Mouse (Mus musculus): ENCODE data around the gene Dll3. TPM values are rescaled to one million over a fixed set of nuclear protein-coding genes. Genes with fewer than 3 reads are reported as not detected.

The Dll3 gene
- total RNA-seq, 2 experiments from 2014 or later, result 2.1 to 2.6 TPM

DNA sequence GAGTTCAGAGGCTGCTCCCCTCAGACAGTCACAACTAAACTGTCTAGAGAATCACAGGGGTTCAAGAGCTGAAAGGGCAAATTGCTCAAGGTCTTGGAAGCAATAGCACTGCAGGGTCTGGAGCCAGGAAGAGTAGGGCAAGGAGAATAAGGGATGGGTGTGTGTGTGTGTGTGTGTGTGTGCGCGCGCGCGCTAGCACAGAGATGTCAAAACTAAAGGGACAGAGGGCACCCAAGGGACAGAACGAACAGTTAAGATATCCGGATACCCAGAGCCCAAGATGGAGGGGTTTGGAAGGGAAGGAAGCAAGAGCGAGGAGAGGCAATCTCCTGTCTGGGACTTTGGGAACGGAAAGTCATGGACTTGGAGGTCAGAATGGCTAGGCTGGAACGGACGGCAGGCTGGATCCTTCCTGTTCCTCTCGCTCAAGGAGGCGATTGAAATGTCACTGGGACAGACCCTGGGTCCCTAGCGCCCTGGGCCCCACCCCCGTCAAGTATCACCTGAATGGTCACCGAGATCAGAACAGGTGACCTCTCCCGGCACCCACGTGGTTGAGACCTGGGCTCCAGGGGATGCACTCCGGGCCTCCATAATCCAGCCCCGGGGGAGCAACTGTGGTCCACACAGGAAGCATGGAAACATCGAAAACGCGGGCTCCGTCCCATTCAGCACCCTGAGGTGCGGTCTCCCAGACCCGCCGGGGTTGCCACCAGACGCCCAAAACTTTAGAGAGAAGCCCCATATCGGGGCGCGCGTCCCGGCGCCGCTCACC, 9.3 kb upstream of the Dll3 start:
- peak in 1 of 2 experiments; percentile 6 for DNase-seq (ENCODE audit: low spot score in 2 of 2)

DNA sequence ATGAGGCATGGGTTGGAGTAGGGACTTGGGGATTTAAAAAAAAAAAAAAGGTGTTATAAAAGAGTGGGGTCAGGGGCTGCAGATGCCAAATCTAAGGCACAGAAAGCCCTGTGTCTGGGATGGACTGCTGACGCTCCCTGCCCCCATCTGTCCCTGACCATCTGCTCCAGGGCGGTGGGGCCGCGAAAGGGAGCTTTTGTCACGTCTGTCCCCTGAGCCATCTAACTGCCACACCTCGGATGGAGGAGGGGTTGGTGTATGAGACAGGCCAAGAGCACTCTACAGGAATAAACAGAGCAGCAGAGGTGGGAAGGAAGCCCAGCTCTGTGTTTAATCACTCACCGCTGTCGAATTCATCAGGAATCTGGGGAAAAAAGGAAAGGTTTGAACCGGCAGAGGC, 7.7 kb upstream of the Dll3 start:
- DNase-seq (ENCODE audit: low spot score in 2 of 2), result no peak

DNA sequence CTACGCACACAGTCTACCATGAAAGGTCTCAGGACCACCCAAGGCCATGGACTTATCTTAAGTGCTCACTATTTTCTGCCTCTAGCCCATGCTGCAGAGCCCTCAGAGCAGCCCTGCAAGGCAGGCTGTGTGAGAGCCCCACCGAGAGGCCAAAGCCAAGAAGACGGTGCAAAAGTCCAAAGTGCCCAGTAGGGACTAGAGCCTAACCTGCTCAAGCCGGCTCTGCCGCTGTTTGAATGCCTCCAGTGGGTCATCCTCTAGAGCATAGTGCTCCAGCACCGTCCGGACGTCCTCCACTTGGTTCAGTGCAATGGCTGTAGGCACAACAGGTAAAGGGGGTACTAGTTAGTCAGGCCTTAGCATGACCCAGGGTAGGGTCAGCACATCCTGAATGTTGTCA, 4.2 kb upstream of the Dll3 start:
- no peak for DNase-seq (ENCODE audit: low spot score in 2 of 2)

DNA sequence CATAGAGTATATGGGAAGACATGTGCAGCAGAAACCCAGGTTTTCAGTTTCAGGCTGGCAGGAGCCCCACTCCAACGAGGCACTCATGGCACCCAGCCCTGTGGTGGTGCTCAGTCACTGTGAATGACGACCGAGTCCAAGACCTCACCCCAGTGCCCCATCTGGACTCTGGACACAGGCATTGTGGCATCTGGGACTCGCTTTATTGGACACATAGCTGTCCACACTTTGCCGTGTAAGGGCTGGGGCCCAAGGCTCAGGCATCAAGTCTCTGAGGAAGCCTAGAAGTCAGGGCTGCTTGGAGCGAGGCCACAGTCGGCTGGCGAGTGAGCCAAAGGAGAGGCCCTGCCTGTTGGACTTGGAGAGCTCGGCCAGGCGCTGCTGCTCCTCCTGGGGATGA, 3.6 kb upstream of the Dll3 start:
- DNase-seq (ENCODE audit: low spot score in 2 of 2), result no peak

DNA sequence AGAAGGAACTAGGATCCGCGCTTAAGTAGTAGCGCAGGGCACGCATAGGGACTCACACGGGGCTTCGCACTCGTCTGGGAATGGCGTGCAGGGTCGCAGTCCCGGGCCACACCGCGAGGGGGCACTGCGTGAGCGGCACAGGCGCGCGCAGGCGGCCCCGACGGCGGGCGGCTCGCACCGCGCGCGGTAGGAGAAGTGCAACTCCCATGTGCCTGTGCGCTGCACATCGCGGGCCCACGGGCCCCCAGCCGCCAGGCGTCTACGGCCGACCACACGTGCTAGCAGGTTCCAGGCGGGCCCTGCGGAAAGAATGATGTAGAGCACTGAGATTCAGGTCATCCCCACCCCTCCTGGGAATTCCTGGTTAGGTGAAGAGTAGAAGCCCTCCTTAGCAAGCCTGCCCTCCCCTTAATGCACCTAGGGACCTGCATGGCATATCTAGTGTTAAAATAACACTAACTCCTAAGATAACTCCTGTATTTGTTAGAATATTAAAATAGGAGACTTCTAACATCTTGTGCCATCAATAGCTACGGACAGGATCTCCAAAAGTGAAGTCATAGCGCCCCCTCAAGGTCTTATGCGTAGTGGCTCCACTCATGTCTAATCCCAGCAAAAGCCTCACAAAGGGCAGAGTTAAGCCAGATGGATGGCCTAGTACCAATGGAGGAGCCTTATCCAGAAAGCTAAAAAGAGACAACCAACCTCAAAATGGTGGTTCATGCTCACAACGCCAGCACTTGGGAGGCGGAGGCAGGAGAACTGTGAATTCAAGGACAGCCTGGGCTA, 3.0 kb downstream of the Dll3 start:
- DNase-seq (ENCODE audit: low spot score in 2 of 2), result peak in 1 of 2 experiments; percentile 70

DNA sequence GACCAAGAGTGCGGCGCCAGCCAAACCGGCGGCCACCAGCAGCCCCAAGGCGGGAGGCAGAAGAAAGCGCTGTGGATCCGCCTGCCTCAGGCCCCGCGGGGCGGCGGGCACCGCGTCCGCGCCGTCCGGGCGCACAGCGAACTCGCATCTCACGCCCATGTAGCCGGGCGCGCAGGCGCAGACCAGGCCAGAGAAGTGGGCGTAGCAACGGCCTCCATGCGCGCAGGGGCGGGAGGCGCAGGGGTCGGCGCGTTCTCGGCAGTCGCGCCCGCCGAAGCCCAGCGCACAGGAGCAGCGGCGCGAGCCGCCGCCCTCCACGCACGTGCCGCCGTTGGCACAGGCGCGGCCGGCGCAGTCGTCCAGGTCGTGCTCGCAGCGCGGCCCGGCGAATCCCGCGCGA, 7.6 kb downstream of the Dll3 start:
- peak; percentile 54 to 70 for DNase-seq (ENCODE audit: low spot score in 2 of 2)

DNA sequence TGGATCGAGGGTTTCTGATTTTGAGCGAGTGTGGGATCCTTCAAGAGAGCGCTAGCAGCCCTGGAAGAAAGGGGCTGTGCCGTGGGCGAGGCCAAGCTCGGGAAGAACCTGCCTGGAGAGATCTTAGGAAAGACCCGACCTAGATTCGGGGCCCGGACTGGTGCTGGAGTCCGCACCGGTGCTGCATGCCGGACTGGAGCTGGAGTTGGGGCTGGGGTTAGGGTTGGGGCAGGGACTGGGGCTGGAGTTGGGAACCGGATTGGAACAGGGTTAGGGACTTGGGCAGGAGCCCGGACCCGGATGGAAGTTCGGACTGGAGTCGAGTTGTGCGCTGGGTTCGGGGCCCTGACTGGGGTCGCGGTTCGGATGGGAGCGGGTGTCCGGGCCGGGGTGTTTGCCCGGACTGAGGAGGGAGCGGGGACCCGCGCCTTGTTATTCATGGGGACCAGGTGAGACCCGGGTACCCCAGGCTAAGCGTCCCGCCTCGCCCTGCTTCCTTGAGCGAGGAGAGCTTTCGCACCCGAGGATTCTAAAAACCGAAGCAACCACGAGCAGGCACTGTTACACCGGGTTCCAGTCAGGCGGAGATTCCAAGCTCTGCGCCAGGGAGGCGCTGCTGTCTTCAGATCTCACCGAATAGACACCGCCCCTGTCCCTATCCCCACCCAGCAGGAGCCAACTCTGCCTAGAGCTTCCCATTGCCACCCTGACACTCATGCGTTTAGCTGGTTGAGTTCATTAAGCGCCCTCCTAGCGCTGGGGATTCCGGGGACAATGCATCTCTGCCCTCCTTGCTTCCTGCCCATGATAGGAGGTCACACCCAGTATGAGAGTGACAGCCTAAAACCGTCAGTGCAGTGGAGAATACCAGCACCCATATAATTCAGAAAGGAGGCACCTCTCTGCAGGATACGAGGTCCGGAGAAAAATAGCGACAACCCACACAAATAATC, 11.1 kb downstream of the Dll3 start, which contains the start of gene Selenov:
Gene Selenov (minus strand): TSS at position 549 of the 953 bp plus-strand sequence.
- DNase-seq (ENCODE audit: low spot score in 2 of 2), result peak in 1 of 2 experiments; percentile 45

DNA sequence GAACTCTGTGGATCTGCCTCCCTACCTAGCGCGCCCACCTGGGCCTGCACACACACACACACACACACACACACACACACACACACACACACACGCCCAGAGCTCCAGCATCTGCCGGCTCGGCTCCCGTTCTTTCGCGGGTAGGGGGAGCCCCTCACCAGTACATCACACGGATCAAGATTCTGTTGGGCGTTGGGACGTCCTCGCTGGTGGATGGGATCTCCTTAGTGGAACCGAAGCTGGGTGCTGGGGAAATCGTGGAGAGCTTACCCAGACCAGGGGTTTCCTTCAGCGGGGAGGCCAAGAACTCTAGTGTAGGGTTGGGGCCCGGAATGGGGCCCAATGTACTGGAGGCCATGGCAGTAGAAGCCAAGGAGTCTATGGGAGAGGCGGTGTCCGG, 11.9 kb downstream of the Dll3 start:
- DNase-seq (ENCODE audit: low spot score in 2 of 2), result no peak

DNA sequence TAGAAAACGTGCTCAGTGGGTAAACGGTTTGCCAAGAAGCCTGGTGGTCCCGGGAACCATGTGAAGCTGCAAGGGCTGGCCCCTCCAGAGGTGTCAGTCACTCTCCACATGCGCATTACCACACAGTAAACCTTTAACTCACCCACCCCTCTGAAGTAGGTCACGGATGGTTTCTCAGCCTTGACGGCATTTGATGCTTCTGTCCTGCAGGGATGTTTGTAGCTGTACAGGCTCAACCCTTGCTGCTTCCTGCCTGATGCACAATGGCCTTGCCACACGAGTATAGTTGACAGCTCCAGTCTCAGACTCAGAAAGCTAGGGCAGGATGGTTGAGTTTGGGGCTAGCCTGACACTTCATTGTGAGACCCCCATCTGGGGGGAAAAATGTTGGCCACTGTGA, 21.4 kb downstream of the Dll3 start:
- no peak for DNase-seq (ENCODE audit: low spot score in 2 of 2)

DNA sequence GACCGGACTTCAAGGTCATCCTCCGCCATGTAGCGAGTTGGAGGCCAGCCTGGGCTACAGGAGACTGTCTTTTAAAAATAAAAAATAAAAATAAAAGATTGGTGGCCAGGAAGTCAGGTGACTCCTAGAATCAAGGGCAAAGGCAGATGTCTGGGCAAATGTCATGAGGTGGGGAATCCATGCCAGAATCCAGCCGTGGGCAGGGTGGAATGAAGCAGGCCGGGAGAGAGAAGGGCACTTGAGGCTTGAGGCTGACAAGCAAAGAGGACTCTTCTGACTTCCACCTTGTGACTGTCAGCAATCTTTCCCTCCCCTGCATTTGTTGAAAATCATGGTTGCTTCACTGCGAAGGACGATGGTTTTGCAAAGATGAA, 23.8 kb downstream of the Dll3 start:
- no peak for DNase-seq (ENCODE audit: low spot score in 2 of 2)

DNA sequence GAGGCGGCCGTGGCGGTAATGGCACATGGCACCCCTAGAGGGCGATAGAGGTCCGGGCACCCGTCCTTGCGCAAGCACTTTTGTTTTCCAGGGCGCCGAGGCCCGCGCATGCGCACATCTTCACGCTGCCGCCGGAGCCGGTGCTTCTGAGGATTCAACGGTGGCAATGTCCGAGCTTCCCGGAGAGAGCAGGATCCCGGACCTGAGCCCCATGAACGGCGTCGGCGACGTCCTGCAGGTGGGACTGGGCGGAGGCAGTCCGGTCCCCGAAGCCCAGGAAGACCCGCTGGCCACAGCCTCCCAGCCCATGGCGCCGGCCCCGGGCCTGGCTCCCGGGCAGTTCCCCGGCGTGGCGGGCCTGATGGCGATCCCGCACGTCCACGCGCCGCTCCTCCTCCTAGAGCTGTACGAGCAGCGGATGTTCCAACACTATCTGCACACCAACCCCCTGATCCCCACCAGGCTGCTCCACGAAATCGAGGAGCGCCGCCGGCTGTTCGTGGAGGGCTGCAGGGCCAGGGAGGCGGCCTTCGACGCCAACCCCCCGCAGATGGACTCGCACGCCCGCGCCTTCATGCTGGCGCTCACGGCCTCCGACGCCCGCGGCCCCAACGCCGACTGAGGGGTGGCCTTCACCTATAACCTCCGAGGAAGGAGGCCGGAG, 24.3 kb downstream of the Dll3 start, which contains the start of gene Eid2b:
Gene Eid2b (plus strand): TSS at position 125 of the 664 bp plus-strand sequence.
- peak; percentile 91 to 97 for DNase-seq (ENCODE audit: low spot score in 2 of 2)

DNA sequence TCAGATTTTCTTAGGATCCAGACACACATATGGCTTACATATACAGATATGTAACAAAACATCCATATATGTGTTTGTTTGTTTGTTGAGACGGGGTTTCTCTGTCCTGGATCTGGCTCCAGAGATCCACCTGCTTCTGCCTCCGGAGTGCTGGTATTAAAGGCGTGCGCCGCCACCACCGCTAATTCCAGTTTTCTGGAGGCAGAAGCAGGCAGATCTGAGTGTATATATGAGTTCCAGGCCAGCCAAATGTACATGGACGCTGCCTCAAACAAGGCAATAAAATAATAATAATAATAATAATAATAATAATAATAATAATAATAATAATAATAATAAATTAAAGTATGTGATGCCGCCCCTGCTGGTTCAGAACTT, 24.8 kb downstream of the Dll3 start:
- no peak for DNase-seq (ENCODE audit: low spot score in 2 of 2)

DNA sequence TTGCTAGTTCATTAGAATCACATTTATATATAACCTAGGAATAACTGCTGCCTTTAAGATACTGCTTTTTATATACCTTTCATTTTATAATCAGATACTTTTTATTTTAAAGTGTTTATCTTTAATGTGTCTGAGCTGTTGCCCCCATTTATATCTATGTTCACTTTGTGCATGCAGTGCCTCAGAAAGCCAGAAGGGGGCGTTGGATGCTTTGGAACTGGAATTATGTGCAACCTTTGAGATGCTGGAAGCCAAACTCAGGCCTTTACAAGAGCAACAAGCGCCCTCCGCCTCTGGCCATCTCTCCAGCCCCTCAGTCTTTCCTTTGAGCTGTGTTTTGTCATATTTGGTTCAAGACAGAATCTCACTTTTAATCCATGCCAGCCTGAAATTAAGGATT, 30.3 kb downstream of the Dll3 start:
- DNase-seq (ENCODE audit: low spot score in 2 of 2), result no peak

DNA sequence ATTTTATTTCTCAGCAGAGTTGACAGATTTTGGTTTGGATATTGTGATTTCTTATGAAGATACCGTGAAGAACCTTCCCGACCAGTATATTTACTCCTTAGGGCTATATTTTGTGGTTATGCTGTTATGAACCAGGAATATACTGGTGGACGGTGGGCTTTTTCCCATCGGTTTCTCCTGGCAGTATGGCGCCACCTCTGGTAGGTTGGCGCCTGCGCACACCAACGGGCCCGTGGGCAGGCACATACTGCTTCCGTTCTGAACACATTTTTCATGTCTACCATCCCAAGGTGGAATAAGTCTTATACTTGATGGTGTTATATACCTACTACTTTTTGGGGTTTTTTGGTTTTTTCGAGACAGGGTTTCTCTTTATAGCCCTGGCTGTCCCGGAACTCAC, 32.7 kb downstream of the Dll3 start:
- DNase-seq (ENCODE audit: low spot score in 2 of 2), result no peak

DNA sequence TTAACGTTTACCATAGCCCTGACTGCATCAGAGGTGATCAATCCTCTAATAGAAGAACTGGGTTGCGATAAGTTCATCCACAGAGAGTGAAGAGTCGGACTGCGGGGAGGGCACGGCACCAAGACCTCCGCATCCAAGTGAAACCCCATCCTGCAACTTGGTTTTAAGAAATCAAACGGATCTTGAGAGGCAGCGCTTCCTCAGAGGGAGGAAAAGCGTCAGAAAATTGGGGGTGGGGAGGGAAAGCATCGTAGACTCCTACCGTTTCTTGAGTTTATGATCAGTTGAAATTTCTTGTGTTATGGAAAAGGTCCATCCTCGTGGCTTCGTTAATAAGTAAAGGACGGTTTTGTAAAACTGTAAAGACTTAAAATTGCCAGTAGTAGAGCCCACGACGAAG, 33.5 kb downstream of the Dll3 start:
- no peak for DNase-seq (ENCODE audit: low spot score in 2 of 2)

DNA sequence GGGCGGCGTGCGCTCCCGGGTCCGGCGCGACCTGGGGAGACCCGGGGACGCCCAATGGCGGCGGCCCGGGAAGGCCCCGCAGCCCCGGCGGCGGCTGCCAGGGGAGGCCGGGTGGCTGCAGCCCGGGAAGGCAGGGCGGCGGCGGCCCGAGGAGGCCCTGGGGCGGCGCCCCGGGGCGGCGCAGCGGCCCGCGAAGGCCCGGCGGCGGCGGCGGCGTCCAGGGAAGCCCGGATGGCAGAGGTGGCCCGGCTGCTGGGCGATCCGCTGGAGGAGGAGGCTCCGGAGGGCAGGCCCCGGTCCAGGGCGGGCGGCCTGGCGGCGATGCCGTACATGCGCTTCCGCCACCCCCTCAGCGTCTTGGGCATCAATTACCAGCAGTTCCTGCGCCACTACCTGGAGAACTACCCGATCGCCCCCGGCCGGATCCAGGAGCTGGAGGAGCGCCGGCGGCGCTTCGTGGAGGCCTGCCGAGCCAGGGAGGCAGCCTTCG, 34.0 kb downstream of the Dll3 start:
- DNase-seq (ENCODE audit: low spot score in 2 of 2), result peak; percentile 30 to 54

DNA sequence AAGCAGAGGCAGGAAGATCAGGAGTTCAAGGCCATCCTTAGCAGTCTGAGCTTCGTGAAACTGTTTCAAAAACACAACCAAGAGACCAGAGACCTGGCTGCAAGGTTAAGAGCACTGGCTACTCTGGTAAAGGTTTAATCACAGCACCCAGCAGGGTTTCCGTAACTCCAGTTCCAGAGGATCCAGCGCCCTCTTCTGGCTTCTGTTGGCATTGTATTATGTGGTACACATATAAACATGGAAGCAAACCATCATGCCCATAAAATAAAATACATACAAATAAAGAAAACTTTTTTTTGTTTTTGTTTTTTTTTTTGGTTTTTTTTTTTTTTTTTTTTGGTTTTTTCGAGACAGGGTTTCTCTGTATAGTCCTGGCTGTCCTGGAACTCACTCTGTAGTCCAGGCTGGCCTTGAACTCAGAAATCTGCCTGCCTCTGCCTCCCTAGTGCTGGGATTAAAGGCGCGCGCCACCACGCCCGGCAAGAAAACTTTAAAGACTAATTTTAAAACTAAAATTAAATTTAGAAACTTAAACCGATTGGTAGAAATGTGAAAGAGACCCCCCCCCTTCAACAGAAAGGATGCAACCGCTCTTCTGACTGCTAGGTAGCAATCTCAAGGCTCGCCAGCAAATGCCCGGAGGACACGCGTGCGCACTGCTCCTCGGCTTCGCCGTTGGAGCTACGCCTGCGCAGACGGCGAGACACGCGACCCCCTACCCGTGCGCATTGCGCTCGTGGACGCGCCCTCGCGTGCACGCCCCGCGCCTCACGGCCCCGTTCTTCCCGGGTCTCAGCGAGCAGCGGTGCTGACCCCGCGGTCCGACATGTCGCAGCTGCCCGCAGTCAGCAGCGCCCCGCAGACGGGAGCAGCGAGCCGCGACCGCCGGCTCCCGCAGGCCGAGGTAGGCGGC, 34.7 kb downstream of the Dll3 start, which contains the start of gene Eid2:
Gene Eid2 (plus strand): TSS at position 753 of the 913 bp plus-strand sequence.
- DNase-seq (ENCODE audit: low spot score in 2 of 2), result peak; percentile 88 to 94

DNA sequence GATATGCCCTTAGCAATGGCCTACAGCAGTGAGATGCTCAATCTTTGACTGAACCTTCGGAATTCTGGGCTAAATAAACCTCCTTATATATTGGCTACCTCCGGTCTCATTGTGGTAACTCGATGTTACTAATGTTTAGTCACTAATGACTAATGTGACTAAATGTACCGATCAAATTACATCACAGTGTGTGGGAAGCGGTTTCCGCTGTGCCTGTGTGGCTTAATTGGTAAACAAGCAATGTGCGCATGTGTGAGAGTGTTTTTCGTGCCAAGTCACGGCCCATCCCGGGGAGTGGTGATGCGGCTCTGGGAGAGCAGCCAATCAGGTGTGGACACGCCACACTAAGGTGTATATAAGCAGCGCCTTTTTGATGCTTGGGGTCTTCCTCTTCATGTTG, 36.6 kb downstream of the Dll3 start:
- no peak for DNase-seq (ENCODE audit: low spot score in 2 of 2)

DNA sequence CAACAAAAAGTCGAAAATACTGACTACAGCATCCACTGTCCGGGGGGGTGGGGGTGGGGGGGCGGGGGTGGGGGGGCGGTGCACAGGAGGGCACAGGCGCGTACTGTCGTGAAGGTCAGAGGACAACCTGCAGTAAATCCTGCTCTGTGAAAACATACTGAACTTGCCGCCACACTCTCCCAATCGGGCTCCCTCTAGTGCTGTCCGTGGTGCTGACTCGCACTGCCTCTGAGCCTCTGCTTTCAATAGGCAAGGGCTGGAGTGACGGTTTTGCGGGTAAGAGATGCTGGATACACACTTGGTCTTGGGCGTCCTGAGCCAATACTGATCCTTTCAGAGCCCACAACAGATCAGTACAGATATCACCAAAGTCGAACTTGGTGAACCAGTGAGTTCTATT, 38.3 kb downstream of the Dll3 start:
- DNase-seq (ENCODE audit: low spot score in 2 of 2), result no peak
